Mouse (Mus musculus): ENCODE measurements around the gene Foxp1. TPM values are rescaled to one million over a fixed set of nuclear protein-coding genes. Genes with fewer than 3 reads are reported as not detected.

The Foxp1 gene
- polyA plus RNA-seq, 1 experiment from 2014 or later, result 148 TPM

- Histone ChIP-seq H3K4me2 (ENCODE audit: low read depth, low read length) (no peak overlapping the region), H3K9me3 (replicated peaks; ENCODE audit: control insufficient read depth, low read length) (no peaks in the 10 kb centered on the region; the same call in 1 of the 2 replicates), H3K36me3 (replicated peaks; ENCODE audit: control insufficient read depth, insufficient read depth, low read depth, low read length) (no peaks in the 10 kb centered on the region), H3K4me1 (ENCODE audit: control insufficient read depth, insufficient read depth, low read length) (no peaks in the 10 kb centered on the region), H3K9ac (replicated peaks; ENCODE audit: low read length) (no peak overlapping the region), H3K27me3 (ENCODE audit: control insufficient read depth, insufficient read depth, low read length) (no peaks in the 10 kb centered on the region), H3K4me3 (ENCODE audit: low read depth, low read length) (no peak overlapping the region), H3K27ac (replicated peaks; ENCODE audit: low read depth, low read length) (no peak overlapping the region)
- 47% methylated on average over 8 of the region's 8 CpGs for WGBS
- ATAC-seq (replicated peaks; ENCODE audit: insufficient number of reproducible peaks, low FRiP score, low TSS enrichment, low read depth), result no peak
- DNase-seq (ENCODE audit: low spot score), result no peak
These were observed 2.8 kb upstream of the Foxp1 start for GRCm38 (mm10) chr6:99525351-99525750.

DNA sequence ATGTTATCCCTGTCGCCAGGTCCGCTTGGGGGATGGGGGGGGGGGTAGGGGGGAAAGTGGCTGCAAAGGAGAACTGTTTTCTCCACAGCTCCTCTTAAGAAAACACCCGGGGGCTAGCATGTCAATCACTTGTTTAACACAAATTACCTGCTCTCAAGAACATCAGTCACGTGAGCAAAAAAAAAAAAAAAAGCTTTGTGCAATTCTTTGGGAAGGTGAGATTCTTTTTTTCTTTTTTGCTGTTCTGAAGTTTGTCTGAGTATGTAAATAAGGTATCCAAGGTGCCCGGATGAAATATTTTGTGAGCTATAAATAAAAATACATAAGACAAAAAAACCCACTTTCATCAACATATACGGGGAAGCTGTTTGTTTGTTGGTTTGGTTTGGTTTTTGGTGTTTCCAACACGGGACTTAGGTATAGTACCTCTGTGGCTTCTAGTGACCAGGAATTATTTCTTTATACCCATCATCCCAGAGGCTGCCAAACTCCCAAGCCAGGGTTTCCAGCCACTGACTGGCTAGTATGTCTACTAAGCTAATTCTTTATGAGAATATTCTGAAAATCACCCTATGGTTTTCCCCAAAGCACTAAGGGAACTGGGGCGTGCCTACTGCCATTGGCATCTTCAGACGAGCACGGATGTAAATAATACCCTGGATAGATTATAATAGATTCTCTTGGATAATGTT lies 1.3 kb upstream of the Foxp1 start:
- no peaks in the 10 kb centered on the region for H3K27me3 ChIP-seq (ENCODE audit: control insufficient read depth, insufficient read depth, low read length)
- 20% methylated on average over 10 of the region's 10 CpGs for WGBS
- peak overlapping the region; percentile 82 for H3K4me3 ChIP-seq (ENCODE audit: low read depth, low read length)
- H3K4me1 ChIP-seq (ENCODE audit: control insufficient read depth, insufficient read depth, low read length), result no peaks in the 10 kb centered on the region
- no peak for DNase-seq (ENCODE audit: low spot score)
- H3K4me2 ChIP-seq (ENCODE audit: low read depth, low read length), result peak overlapping the region; percentile 78
- H3K27ac ChIP-seq (replicated peaks; ENCODE audit: low read depth, low read length), result peak overlapping the region; percentile 99
- H3K9me3 ChIP-seq (replicated peaks; ENCODE audit: control insufficient read depth, low read length), result no peaks in the 10 kb centered on the region; the same call in 1 of the 2 replicates
- H3K9ac ChIP-seq (replicated peaks; ENCODE audit: low read length), result peak overlapping the region; percentile 94
- no peak for ATAC-seq (replicated peaks; ENCODE audit: insufficient number of reproducible peaks, low FRiP score, low TSS enrichment, low read depth)
- H3K36me3 ChIP-seq (replicated peaks; ENCODE audit: control insufficient read depth, insufficient read depth, low read depth, low read length), result no peaks in the 10 kb centered on the region

DNA sequence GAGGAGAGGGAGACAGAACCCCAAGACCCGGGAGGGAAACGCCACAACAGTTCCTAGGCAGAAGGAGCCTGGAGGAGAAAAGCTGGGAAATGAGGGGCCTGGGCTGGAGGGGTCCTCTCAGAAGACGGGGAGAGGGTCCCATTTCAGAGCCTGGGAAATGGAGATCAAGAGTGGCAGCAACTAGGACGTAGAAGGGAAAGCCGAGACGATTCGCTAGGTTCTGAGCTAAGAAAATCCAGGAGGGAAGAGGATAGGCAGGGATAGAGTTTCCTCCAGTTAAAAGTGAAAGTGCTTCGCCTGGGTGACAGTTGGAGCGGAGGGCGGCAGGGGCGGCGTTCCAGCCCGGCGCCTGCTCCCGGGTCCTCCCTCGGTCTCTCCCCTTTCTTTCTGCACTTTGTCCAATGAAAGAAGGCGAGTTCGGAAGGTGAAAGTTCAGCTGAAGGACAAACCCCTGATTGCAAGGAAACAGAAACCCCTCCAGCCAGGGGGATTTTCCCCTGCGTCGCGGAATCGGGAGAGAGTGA lies 650 bp upstream of the Foxp1 start:
- Histone ChIP-seq H3K9ac (replicated peaks; ENCODE audit: low read length) (peak overlapping the region; percentile 94), H3K27me3 (ENCODE audit: control insufficient read depth, insufficient read depth, low read length) (no peaks in the 10 kb centered on the region), H3K4me1 (ENCODE audit: control insufficient read depth, insufficient read depth, low read length) (no peaks in the 10 kb centered on the region), H3K27ac (replicated peaks; ENCODE audit: low read depth, low read length) (peak overlapping the region; percentile 99), H3K4me3 (ENCODE audit: low read depth, low read length) (peak overlapping the region; percentile 82), H3K36me3 (replicated peaks; ENCODE audit: control insufficient read depth, insufficient read depth, low read depth, low read length) (no peaks in the 10 kb centered on the region), H3K9me3 (replicated peaks; ENCODE audit: control insufficient read depth, low read length) (no peaks in the 10 kb centered on the region; the same call in 1 of the 2 replicates), H3K4me2 (ENCODE audit: low read depth, low read length) (peak overlapping the region; percentile 78)
- ATAC-seq (replicated peaks; ENCODE audit: insufficient number of reproducible peaks, low FRiP score, low TSS enrichment, low read depth) (peak; percentile 67), DNase-seq (ENCODE audit: low spot score) (peak; percentile 89)
- 0% methylated on average over 22 of the region's 22 CpGs for WGBS

GRCm38 (mm10) chr6:99521641-99522358 lies 721 bp downstream of the Foxp1 start:
- ATAC-seq (replicated peaks; ENCODE audit: insufficient number of reproducible peaks, low FRiP score, low TSS enrichment, low read depth) (peak; percentile 40), DNase-seq (ENCODE audit: low spot score) (peak; percentile 61)
- no peaks in the 10 kb centered on the region for H3K9me3 ChIP-seq (replicated peaks; ENCODE audit: control insufficient read depth, low read length)
- H3K36me3 ChIP-seq (replicated peaks; ENCODE audit: control insufficient read depth, insufficient read depth, low read depth, low read length), result no peaks in the 10 kb centered on the region
- H3K4me2 ChIP-seq (ENCODE audit: low read depth, low read length), result peak overlapping the region; percentile 78
- H3K9ac ChIP-seq (replicated peaks; ENCODE audit: low read length), result peak overlapping the region; percentile 94
- H3K4me3 ChIP-seq (ENCODE audit: low read depth, low read length), result peak overlapping the region; percentile 82
- no peaks in the 10 kb centered on the region for H3K27me3 ChIP-seq (ENCODE audit: control insufficient read depth, insufficient read depth, low read length)
- peak overlapping the region; percentile 99 for H3K27ac ChIP-seq (replicated peaks; ENCODE audit: low read depth, low read length)
- WGBS, result under 1% methylated on average over 64 of the region's 64 CpGs
- H3K4me1 ChIP-seq (ENCODE audit: control insufficient read depth, insufficient read depth, low read length), result no peaks in the 10 kb centered on the region

DNA sequence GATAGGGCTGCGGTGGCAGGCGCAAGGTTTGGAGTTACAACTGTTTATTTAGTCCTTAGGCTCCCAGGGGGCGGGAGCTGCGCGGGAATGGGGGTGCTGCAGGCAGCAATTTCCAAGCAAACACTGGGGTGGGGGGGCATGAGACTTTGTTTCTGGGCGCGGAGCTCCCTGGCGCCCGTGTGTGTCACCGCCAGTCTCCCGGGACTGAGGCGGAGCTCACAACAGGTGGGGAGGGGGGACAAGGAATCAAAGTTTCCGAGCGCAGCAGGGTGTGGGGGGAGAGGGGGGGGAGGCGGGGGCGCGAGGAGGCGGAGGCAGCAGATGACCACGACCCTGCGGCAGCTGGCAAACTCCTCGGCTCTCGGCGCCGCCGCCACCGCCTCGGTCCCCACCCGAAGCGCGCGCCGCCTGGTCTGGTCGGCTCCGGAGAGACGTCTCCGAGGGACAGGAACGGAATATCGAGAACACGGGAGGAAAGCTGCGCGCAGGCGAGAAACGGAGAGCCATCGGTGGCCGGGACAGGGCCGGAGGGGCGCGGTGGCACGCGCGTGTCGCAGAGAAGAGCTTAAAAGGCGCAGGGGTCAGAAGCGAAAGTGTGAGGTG lies 1.4 kb downstream of the Foxp1 start:
- peak overlapping the region; percentile 78 for H3K4me2 ChIP-seq (ENCODE audit: low read depth, low read length)
- H3K4me3 ChIP-seq (ENCODE audit: low read depth, low read length), result peak overlapping the region; percentile 82
- no peaks in the 10 kb centered on the region for H3K9me3 ChIP-seq (replicated peaks; ENCODE audit: control insufficient read depth, low read length)
- no peaks in the 10 kb centered on the region for H3K4me1 ChIP-seq (ENCODE audit: control insufficient read depth, insufficient read depth, low read length)
- peak overlapping the region; percentile 99 for H3K27ac ChIP-seq (replicated peaks; ENCODE audit: low read depth, low read length)
- peak; percentile 76 for DNase-seq (ENCODE audit: low spot score)
- no peaks in the 10 kb centered on the region for H3K27me3 ChIP-seq (ENCODE audit: control insufficient read depth, insufficient read depth, low read length)
- under 1% methylated on average over 48 of the region's 54 CpGs for WGBS
- peak; percentile 37 for ATAC-seq (replicated peaks; ENCODE audit: insufficient number of reproducible peaks, low FRiP score, low TSS enrichment, low read depth)
- H3K9ac ChIP-seq (replicated peaks; ENCODE audit: low read length), result peak overlapping the region; percentile 94
- H3K36me3 ChIP-seq (replicated peaks; ENCODE audit: control insufficient read depth, insufficient read depth, low read depth, low read length), result no peaks in the 10 kb centered on the region

- Histone ChIP-seq H3K27me3 (ENCODE audit: control insufficient read depth, insufficient read depth, low read length) (no peaks in the 10 kb centered on the region), H3K4me1 (ENCODE audit: control insufficient read depth, insufficient read depth, low read length) (no peaks in the 10 kb centered on the region), H3K27ac (replicated peaks; ENCODE audit: low read depth, low read length) (peak overlapping the region; percentile 99), H3K9ac (replicated peaks; ENCODE audit: low read length) (peak overlapping the region; percentile 94), H3K36me3 (replicated peaks; ENCODE audit: control insufficient read depth, insufficient read depth, low read depth, low read length) (no peaks in the 10 kb centered on the region), H3K4me2 (ENCODE audit: low read depth, low read length) (peak overlapping the region; percentile 78), H3K9me3 (replicated peaks; ENCODE audit: control insufficient read depth, low read length) (no peaks in the 10 kb centered on the region), H3K4me3 (ENCODE audit: low read depth, low read length) (peak overlapping the region; percentile 82)
- DNase-seq (ENCODE audit: low spot score) (no peak), ATAC-seq (replicated peaks; ENCODE audit: insufficient number of reproducible peaks, low FRiP score, low TSS enrichment, low read depth) (peak; percentile 72; the same call in 1 of the 2 replicates)
- WGBS, result under 1% methylated on average over 27 of the region's 27 CpGs
These were observed 1.9 kb downstream of the Foxp1 start for GRCm38 (mm10) chr6:99520676-99521037.

DNA sequence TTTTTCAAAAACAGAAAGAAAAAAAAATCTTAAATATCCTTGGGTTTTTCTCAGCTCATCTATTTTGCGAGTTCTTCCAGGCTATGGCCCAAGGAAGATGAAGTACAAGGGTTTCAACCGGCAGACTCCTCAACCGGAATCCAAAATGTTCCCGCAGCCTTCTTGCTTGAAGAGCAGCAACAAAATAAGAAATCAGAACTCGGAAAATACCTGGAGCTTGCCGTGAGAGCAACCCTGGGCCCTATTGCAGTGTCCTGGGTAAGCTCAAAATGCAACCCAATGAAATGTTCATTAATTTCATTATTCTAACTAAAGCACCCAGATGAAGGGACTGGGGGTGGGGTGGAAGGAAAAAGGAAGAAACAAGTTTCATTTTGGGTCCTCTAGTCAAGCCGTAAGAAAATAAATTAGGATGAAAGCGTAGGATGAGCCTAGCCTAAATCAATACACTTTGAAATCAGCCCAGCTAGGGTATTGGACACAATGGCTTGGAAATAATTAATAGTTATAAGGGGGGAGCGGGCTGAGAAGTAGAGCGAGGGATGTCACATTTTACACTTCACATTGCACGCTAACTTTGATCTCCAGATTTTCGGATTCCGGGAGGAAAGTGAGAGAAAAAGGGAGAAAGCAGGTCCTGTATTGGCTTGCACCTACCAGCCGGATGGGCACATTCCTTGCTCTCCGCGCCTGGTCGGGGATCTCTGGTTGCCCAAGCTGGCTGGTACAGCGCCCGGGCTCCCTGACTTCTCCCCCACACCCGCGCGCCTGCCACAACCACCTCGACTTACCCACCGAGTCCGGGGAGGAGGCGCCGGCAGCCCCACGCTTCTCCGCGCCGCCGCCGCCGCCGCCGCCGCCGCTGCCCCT lies 2.5 kb downstream of the Foxp1 start:
- Histone ChIP-seq H3K9ac (replicated peaks; ENCODE audit: low read length) (peak overlapping the region; percentile 94), H3K4me3 (ENCODE audit: low read depth, low read length) (peak overlapping the region; percentile 82), H3K36me3 (replicated peaks; ENCODE audit: control insufficient read depth, insufficient read depth, low read depth, low read length) (no peaks in the 10 kb centered on the region), H3K27me3 (ENCODE audit: control insufficient read depth, insufficient read depth, low read length) (no peaks in the 10 kb centered on the region), H3K27ac (replicated peaks; ENCODE audit: low read depth, low read length) (peak overlapping the region; percentile 99), H3K4me1 (ENCODE audit: control insufficient read depth, insufficient read depth, low read length) (no peaks in the 10 kb centered on the region), H3K4me2 (ENCODE audit: low read depth, low read length) (peak overlapping the region; percentile 78), H3K9me3 (replicated peaks; ENCODE audit: control insufficient read depth, low read length) (no peaks in the 10 kb centered on the region)
- peak; percentile 49 for DNase-seq (ENCODE audit: low spot score)
- ATAC-seq (replicated peaks; ENCODE audit: insufficient number of reproducible peaks, low FRiP score, low TSS enrichment, low read depth), result 0 out of 2 replicates have a peak, but pooled peaks have one; percentile 1
- WGBS, result 1% methylated on average over 36 of the region's 38 CpGs

All from embryonic facial prominence, embryonic 11.5 days (tissue).